Mouse (Mus musculus) small intestine, adult 2 months (tissue): ENCODE measurements at regions not wholly inside any gene's neighbourhood (a gene's known extent, or its start where the extent isn't known, plus 50 kb on each side); places are given as distances from the start of the nearest gene placed in this dataset.

Experiments used
- CTCF ChIP-seq: fragments of 200-500 bp; IDR thresholded peaks from 2 replicates; pipeline ENCODE4 v1.5.1; 2012; ENCODE audit warnings: low read depth, mild to moderate bottlenecking, control low read depth, inconsistent platforms, low read length, moderate library complexity, mixed read lengths; ENCODE audit not compliant: insufficient replicate concordance, insufficient read length; ENCODE audit errors: extremely low read depth
- POLR2A ChIP-seq: fragments of 200-500 bp; IDR thresholded peaks from 2 replicates; pipeline ENCODE4 v1.6.1; 2012; ENCODE audit warnings: low read depth, mild to moderate bottlenecking, control low read depth, inconsistent platforms, low read length, moderate library complexity

DNA sequence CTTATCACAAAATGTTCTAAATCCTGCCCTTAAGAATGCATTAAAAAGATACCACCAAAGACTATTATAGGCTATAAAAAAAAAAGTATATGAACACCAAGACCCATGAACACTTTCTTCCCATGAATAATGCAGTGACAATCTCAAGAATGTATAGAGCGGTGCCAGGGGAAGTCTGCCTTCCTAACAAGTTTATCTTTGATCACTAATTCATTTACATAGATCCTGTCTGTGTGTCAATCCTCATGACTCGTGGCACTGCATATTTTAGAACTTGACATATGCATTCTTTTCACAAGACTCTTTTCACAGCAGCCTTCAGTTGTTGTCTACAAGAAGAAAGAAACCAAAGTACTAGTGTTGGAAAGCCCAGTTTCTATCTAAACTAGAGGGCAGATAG, 373.4 kb upstream of the Gm9747 start:
- TF ChIP-seq CTCF (no peak), POLR2A (no peak)
